Mouse (Mus musculus) lung, postnatal 0 days (tissue): ENCODE measurements around the gene Scgb1a1. TPM values are rescaled to one million over a fixed set of nuclear protein-coding genes. Genes with fewer than 3 reads are reported as not detected.

ENCODE experiments used
- ATAC-seq: fragments of 200-750 bp; cut with Nextera tagmentation; 2 replicates; pipeline ENCODE4 v1.8.0; 2017; ENCODE audit warnings: moderate library complexity
- DNase-seq: peaks from one replicate; pipeline ENCODE4 v3.0.0-alpha.2; 2016; ENCODE audit warnings: low spot score
- H3K27ac ChIP-seq: fragments of 300-500 bp; sonication (generic); 2 replicates; pipeline ENCODE4 v1.5.1; 2014; ENCODE audit warnings: antibody characterized with exemption, mild to moderate bottlenecking, low read length, mixed read lengths
- H3K27me3 ChIP-seq: fragments of 300-500 bp; sonication (generic); replicated peaks from 2 replicates; pipeline ENCODE4 v1.6.1; 2014; ENCODE audit warnings: low read length, mixed read lengths; ENCODE audit not compliant: insufficient read depth
- H3K36me3 ChIP-seq: fragments of 300-500 bp; sonication (generic); 2 replicates; pipeline ENCODE4 v1.6.1; 2014; ENCODE audit warnings: low read length, mixed read lengths; ENCODE audit not compliant: insufficient read depth
- H3K4me1 ChIP-seq: fragments of 300-500 bp; sonication (generic); 2 replicates; pipeline ENCODE4 v1.6.1; 2014; ENCODE audit warnings: antibody characterized with exemption, low read depth, low read length, mixed read lengths; ENCODE audit not compliant: insufficient read depth
- H3K4me2 ChIP-seq: fragments of 300-500 bp; sonication (generic); replicated peaks from 2 replicates; pipeline ENCODE4 v1.6.1; 2014; ENCODE audit warnings: low read depth, mild to moderate bottlenecking, low read length, moderate library complexity, mixed read lengths
- H3K4me3 ChIP-seq: fragments of 300-500 bp; sonication (generic); 2 replicates; pipeline ENCODE4 v1.5.1; 2014; ENCODE audit warnings: low read depth, low read length
- H3K9ac ChIP-seq: fragments of 300-500 bp; sonication (generic); replicated peaks from 2 replicates; pipeline ENCODE4 v1.6.1; 2014; ENCODE audit warnings: low read depth, mild to moderate bottlenecking
- H3K9me3 ChIP-seq: fragments of 300-500 bp; sonication (generic); 2 replicates; pipeline ENCODE4 v1.6.1; 2016; ENCODE audit warnings: low read length, mixed read lengths
- CTCF ChIP-seq: IDR thresholded peaks from 2 replicates; pipeline ENCODE4 v1.5.1; 2016; ENCODE audit warnings: antibody characterized with exemption, mild to moderate bottlenecking
- EP300 ChIP-seq: IDR thresholded peaks from 2 replicates; pipeline ENCODE4 v1.6.1; 2016; ENCODE audit warnings: antibody characterized with exemption, mild to moderate bottlenecking, control low read depth
- WGBS: fragments of 180-500 bp; shearing (Covaris S2); extraction: QIAGEN DNeasy Blood & Tissue Kit; methylation state at CpG from one replicate; pipeline ENCODE4 v1.1.7; 2014; 5-methylcytosine and 5-hydroxymethylcytosine counted together
- polyA plus RNA-seq: library from polyadenylated mRNA; unstranded; fragments of >200 nt; fragmentation: Nextera tagmentation; extraction: Ambion mirVana; gene quantifications from 2 replicates; pipeline ENCODE4 v1.2.1, GENCODE M21; 2015

The Scgb1a1 gene
- polyA plus RNA-seq, 1 experiment from 2014 or later = 26,192 TPM

DNA sequence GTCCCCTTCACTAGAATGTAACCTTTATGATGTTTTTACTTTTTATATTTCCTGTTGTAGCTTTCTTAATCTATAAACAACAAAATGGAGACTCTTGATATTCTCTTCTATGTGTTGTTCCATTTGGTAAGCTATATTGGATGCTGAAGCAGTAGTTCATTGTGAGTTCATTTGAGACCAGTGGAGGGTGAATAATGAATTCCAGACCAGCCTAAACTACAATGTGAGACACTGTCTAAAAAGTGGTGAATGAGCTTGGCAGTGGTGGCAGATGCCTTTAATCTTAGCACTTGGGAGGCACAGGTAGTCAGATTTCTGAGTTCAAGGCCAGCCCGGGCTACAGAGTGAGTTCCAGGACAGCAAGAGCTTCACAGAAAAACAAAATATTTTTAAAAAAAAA lies 44.6 kb downstream of the Scgb1a1 start:
- Histone ChIP-seq H3K27ac (no peak overlapping the region), H3K4me2 (no peak overlapping the region), H3K4me1 (peaks cover 3% of the 10 kb centered on the region; the same call in 1 of the 2 replicates), H3K4me3 (no peak overlapping the region), H3K36me3 (no peaks in the 10 kb centered on the region), H3K27me3 (no peaks in the 10 kb centered on the region), H3K9ac (no peak overlapping the region), H3K9me3 (no peaks in the 10 kb centered on the region)
- 94% methylated on average over 1 of the region's 1 CpGs for WGBS
- no peak for DNase-seq
- no peak for TF ChIP-seq EP300
- TF ChIP-seq CTCF = no peak
- no peak for ATAC-seq

GRCm38 (mm10) chr19:9041074-9041473 lies 46.7 kb downstream of the Scgb1a1 start:
- no peaks in the 10 kb centered on the region for H3K36me3 ChIP-seq
- no peaks in the 10 kb centered on the region; the same call in 1 of the 2 replicates for H3K4me1 ChIP-seq
- no peaks in the 10 kb centered on the region for H3K9me3 ChIP-seq
- H3K9ac ChIP-seq = no peak overlapping the region
- H3K4me3 ChIP-seq = no peak overlapping the region
- TF ChIP-seq EP300 (no peak), CTCF (no peak)
- no peak overlapping the region for H3K27ac ChIP-seq
- no peak overlapping the region for H3K4me2 ChIP-seq
- DNase-seq (no peak), ATAC-seq (no peak)
- H3K27me3 ChIP-seq = no peaks in the 10 kb centered on the region

GRCm38 (mm10) chr19:9040649-9041048 lies 47.1 kb downstream of the Scgb1a1 start:
- 79% methylated on average over 6 of the region's 6 CpGs for WGBS

GRCm38 (mm10) chr19:9039928-9040327 lies 47.8 kb downstream of the Scgb1a1 start:
- 15% methylated on average over 7 of the region's 7 CpGs for WGBS
- H3K4me1 ChIP-seq = no peaks in the 10 kb centered on the region; the same call in 1 of the 2 replicates
- TF ChIP-seq EP300 = peak; percentile 73
- TF ChIP-seq CTCF = no peak
- H3K4me2 ChIP-seq = no peak overlapping the region
- no peaks in the 10 kb centered on the region for H3K36me3 ChIP-seq
- no peak overlapping the region for H3K9ac ChIP-seq
- no peaks in the 10 kb centered on the region for H3K27me3 ChIP-seq
- H3K4me3 ChIP-seq = no peak overlapping the region
- ATAC-seq (peak; percentile 85), DNase-seq (peak; percentile 75)
- peak overlapping the region; percentile 6; the same call in 1 of the 2 replicates for H3K27ac ChIP-seq
- no peaks in the 10 kb centered on the region for H3K9me3 ChIP-seq

More at GRCm38 (mm10) chr19:9040649-9041048, 47.1 kb downstream of the Scgb1a1 start:
- Histone ChIP-seq H3K9ac (no peak overlapping the region), H3K27ac (no peak overlapping the region), H3K27me3 (no peaks in the 10 kb centered on the region), H3K4me2 (no peak overlapping the region), H3K4me1 (no peaks in the 10 kb centered on the region; the same call in 1 of the 2 replicates), H3K9me3 (no peaks in the 10 kb centered on the region), H3K36me3 (no peaks in the 10 kb centered on the region), H3K4me3 (no peak overlapping the region)
- no peak for TF ChIP-seq EP300
- no peak for TF ChIP-seq CTCF
- ATAC-seq (no peak), DNase-seq (no peak)

DNA sequence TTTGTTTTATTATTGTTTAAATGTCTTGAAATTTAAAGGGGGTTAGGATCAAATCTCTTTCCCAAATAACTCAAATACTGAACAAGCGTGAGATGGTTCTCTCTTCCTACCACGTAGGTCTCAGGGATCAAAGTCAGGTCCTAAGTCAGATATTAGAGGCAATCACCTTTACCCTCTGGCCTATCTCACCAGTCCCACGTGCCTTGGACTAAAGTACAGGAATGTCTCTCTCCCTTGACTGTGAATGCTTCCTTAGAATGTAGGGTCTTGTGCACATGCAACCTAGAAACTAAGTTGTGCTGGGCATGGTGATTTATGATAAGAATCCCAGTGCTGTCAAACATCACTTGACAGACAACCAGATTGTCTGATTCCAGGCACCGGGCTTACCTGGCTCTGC lies 48.5 kb downstream of the Scgb1a1 start:
- Histone ChIP-seq H3K27ac (peak overlapping the region; percentile 6), H3K36me3 (no peaks in the 10 kb centered on the region), H3K4me1 (no peaks in the 10 kb centered on the region; the same call in 1 of the 2 replicates), H3K4me2 (no peak overlapping the region), H3K4me3 (no peak overlapping the region), H3K27me3 (no peaks in the 10 kb centered on the region), H3K9me3 (no peaks in the 10 kb centered on the region), H3K9ac (no peak overlapping the region)
- DNase-seq (no peak), ATAC-seq (no peak)
- WGBS = 65% methylated on average over 4 of the region's 4 CpGs
- TF ChIP-seq EP300 = no peak
- no peak for TF ChIP-seq CTCF

DNA sequence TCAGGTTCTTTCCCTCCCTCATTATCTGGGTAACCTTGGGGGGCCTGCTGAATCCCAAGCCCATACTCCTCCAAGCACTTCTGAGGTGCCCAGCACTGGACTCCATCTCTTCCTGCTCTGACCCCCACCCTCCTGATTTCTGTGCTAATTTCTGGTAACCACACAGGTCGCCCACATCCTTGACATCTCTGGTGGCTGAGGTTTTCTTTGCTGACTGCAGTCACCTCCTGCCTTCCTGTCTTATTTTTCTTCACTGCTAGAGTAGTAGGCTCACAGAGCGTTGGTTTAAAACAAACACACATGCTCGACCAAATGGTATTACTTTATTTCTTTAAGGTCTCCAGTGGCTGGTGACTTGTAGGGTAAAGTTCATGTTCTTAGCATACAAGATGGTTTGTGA lies 49.6 kb downstream of the Scgb1a1 start:
- Histone ChIP-seq H3K27me3 (no peaks in the 10 kb centered on the region), H3K4me3 (no peak overlapping the region), H3K4me1 (peaks cover 6% of the 10 kb centered on the region; the same call in 1 of the 2 replicates), H3K36me3 (no peaks in the 10 kb centered on the region), H3K4me2 (no peak overlapping the region), H3K9me3 (no peaks in the 10 kb centered on the region), H3K27ac (no peak overlapping the region), H3K9ac (no peak overlapping the region)
- DNase-seq (no peak), ATAC-seq (no peak)
- 57% methylated on average over 3 of the region's 3 CpGs for WGBS
- TF ChIP-seq EP300 (no peak), CTCF (no peak)

GRCm38 (mm10) chr19:9035101-9035500 lies 52.7 kb downstream of the Scgb1a1 start:
- Histone ChIP-seq H3K4me3 (no peak overlapping the region), H3K4me1 (peaks cover 6% of the 10 kb centered on the region; the same call in 1 of the 2 replicates), H3K9me3 (no peaks in the 10 kb centered on the region), H3K4me2 (no peak overlapping the region), H3K27me3 (no peaks in the 10 kb centered on the region), H3K36me3 (no peaks in the 10 kb centered on the region), H3K9ac (no peak overlapping the region), H3K27ac (no peak overlapping the region)
- TF ChIP-seq EP300 = no peak
- no peak for TF ChIP-seq CTCF
- ATAC-seq (no peak), DNase-seq (no peak)
- WGBS = 36% methylated on average over 3 of the region's 3 CpGs
